Mouse (Mus musculus): ENCODE data around the gene Irf4.

Gene Irf4

DNA sequence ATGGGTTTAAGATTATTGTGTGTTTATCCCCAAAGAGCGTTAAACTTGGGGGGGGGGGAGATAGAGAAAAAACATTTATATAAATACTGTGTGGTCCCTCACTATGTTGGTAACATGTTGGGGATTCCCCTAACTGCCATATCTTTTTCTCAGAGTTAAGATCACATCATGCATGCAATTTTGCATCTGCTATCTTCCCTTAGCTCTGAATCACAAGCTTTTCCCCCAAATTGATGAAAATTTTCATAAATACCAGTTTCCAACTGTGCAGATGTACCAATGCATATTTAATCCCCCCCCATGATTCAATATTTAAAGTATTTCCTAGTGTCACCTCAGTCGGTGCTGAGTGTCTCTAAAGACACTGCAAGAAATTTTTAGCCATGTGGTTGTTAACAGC is 11.8 kb upstream of the Irf4 start:
- DNase-seq (ENCODE audit: inconsistent age in 2 of 2, low spot score in 1 of 2) = no peak

- peak in 1 of 2 experiments; percentile 35 for DNase-seq (ENCODE audit: inconsistent age in 2 of 2, low spot score in 1 of 2)
These were observed 10.7 kb upstream of the Irf4 start for GRCm38 (mm10) chr13:30738310-30738840.

- DNase-seq (ENCODE audit: inconsistent age in 2 of 2, low spot score in 1 of 2) = no peak
These were observed 7.9 kb upstream of the Irf4 start for GRCm38 (mm10) chr13:30741172-30741571.

- no peak for DNase-seq (ENCODE audit: inconsistent age in 2 of 2, low spot score in 1 of 2)
These were observed 6.5 kb upstream of the Irf4 start for GRCm38 (mm10) chr13:30742411-30742970.

GRCm38 (mm10) chr13:30745121-30745520 is 3.9 kb upstream of the Irf4 start:
- peak in 1 of 2 experiments; percentile 39 for DNase-seq (ENCODE audit: inconsistent age in 2 of 2, low spot score in 1 of 2)

- DNase-seq (ENCODE audit: inconsistent age in 2 of 2, low spot score in 1 of 2) = no peak
These were observed 2.0 kb upstream of the Irf4 start for GRCm38 (mm10) chr13:30747068-30747467.

DNA sequence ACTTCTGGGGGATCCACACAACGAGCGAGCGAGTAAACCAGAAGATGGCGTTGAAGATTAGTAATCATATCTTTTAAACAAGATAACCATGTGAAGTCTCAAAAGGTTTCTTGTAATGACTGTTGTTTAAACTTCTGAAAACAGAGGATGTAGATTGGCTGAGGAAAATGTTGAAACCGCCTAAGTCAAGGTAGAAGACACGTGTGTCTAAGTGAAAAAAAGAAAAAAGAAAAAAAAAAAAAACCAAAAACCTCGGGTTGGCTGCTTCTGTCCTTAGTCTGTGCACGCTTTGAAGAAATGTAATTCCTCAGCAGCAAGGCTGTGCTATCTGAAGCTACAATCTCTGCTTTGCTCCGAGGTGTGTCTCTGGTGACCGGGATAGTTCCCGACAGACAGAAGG is 1.5 kb upstream of the Irf4 start:
- DNase-seq (ENCODE audit: inconsistent age in 2 of 2, low spot score in 1 of 2) = no peak

GRCm38 (mm10) chr13:30748321-30748720 is 705 bp upstream of the Irf4 start:
- DNase-seq (ENCODE audit: inconsistent age in 2 of 2, low spot score in 1 of 2) = no peak

GRCm38 (mm10) chr13:30749557-30750141 is 623 bp downstream of the Irf4 start:
- DNase-seq (ENCODE audit: inconsistent age in 2 of 2, low spot score in 1 of 2) = no peak

DNA sequence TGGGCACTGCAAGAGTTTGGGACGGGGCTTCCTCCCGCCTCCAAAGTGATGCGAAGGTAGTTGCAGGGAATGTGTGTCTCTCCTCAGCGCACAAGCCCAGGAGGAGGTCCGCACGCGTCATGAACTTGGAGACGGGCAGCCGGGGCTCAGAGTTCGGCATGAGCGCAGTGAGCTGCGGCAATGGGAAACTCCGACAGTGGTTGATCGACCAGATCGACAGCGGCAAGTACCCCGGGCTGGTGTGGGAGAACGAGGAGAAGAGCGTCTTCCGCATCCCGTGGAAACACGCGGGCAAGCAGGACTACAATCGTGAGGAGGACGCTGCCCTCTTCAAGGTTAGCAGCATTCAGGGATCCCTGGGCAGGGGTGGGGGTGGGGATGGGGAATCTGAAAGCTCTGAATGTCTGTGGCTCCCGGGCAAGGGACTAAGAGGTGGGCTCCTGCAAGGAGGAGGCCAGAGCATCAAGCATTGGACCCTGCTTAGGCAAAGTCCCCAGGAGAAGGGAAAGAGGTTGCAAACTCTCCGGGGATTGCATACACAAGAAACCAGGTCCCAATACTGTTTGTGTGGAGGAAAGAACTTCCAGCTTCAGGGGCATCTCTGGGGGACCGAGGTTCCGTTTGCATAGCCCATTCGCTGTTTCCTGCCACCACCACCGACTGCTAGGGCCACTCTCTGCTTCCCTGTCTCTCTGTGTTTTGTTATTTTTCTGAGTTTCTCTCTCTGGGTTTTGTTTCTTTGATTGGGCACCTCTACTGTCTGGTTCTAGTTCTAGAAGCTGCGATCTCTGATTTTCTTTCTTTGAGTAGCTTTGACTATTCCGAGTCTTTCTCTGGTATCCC is 1.7 kb downstream of the Irf4 start:
- peak in 1 of 2 experiments; percentile 49 for DNase-seq (ENCODE audit: inconsistent age in 2 of 2, low spot score in 1 of 2)

- no peak for DNase-seq (ENCODE audit: inconsistent age in 2 of 2, low spot score in 1 of 2)
These were observed 2.2 kb downstream of the Irf4 start for GRCm38 (mm10) chr13:30751304-30751580.

GRCm38 (mm10) chr13:30752581-30753187 is 3.7 kb downstream of the Irf4 start:
- no peak for DNase-seq (ENCODE audit: inconsistent age in 2 of 2, low spot score in 1 of 2)

DNA sequence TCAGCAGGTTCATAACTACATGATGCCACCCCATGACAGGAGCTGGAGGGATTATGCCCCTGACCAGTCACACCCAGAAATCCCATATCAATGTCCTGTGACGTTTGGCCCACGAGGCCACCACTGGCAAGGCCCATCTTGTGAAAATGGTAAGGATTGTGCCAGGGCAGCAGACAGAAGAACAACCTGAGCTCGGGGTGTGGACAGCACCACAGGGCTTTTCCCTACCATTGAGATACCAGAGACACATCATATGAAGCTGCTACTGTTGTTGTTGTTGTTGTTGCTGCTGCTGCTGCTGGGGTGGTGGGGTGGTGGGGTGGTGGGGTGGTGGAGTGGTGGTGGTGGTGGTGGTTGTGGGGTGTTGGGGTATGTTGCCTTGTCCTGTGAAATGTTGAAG is 4.4 kb downstream of the Irf4 start:
- no peak for DNase-seq (ENCODE audit: inconsistent age in 2 of 2, low spot score in 1 of 2)

- DNase-seq (ENCODE audit: inconsistent age in 2 of 2, low spot score in 1 of 2) = no peak
These were observed 5.0 kb downstream of the Irf4 start for GRCm38 (mm10) chr13:30754066-30754465.

DNA sequence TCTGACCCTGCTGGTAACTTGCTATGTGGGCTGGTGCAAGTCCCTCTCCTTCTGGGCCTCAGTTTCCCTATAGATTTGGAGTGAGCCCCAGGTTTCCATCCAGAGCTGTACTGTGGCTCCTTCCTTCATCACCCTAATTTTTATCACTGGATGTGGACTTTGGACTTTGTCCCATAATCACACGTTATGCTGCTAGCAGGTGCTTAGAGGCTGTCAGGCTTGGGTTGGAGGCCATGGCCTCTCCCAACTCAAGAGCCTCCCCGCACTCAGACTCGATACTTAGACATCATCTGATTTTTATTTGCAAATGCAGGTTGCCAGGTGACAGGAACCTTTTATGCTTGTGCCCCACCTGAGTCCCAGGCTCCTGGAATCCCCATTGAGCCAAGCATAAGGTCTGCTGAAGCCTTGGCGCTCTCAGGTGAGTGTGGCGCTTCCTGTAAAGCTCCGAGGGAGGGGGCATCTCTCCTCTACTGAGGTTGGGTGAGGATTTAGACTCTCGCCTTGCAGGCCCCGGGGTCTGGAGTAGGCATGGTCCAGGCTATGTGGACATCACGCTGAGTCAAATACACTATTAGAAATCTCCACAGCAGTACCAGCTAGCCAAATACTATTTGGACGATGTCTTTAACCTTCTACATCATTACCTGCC is 5.9 kb downstream of the Irf4 start:
- no peak for DNase-seq (ENCODE audit: inconsistent age in 2 of 2, low spot score in 1 of 2)

DNA sequence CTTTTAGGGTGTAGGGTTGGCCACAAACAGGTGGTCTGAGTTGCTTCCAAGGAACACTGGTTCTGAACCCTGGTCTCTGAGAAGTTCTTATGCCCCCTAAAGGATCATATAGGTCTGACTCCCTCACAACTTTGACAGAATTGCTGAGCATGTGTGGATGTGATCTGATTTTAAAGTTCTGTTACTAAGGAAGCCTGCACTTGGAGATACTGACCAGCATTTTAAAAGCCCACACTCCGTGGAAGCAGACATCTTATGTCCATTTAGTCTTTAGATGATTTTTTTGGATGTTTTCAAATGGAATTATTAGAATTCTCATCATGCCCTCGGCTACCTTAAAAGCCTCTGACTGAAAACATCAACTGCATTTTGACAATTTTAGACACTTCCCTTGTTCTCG is 6.6 kb downstream of the Irf4 start:
- DNase-seq (ENCODE audit: inconsistent age in 2 of 2, low spot score in 1 of 2) = no peak

DNA sequence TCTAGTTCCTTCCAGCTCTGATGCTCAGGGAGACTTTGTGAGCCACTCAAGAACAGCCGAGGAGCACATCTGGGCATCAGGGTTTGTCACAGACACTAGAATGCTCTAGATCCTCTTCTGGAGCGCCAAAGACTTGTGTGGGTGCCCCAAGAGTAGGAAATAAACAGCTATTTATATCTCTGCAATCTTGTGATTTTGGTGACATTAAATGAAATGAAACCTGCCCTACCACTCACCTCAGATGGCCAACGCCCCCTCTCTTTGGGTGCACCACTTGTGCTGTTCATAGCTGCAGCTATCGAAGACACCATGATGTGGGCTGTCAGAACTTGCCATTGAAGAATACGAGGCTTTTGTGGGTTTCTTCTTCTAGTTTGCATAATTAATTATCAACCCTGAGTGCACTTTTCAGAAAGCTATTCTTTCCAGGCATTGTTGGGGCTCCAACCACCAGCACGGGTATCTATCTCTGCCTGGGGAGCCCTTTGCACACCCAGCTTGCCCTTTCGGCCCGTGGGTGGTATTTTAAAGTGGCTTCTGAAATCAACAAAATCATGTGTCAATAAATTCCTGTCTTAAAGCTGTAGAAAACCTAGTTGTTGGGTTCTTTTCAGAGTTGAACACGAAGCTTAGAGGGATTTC is 7.1 kb downstream of the Irf4 start:
- no peak for DNase-seq (ENCODE audit: inconsistent age in 2 of 2, low spot score in 1 of 2)

GRCm38 (mm10) chr13:30757264-30757900 is 8.4 kb downstream of the Irf4 start:
- DNase-seq (ENCODE audit: inconsistent age in 2 of 2, low spot score in 1 of 2) = no peak

DNA sequence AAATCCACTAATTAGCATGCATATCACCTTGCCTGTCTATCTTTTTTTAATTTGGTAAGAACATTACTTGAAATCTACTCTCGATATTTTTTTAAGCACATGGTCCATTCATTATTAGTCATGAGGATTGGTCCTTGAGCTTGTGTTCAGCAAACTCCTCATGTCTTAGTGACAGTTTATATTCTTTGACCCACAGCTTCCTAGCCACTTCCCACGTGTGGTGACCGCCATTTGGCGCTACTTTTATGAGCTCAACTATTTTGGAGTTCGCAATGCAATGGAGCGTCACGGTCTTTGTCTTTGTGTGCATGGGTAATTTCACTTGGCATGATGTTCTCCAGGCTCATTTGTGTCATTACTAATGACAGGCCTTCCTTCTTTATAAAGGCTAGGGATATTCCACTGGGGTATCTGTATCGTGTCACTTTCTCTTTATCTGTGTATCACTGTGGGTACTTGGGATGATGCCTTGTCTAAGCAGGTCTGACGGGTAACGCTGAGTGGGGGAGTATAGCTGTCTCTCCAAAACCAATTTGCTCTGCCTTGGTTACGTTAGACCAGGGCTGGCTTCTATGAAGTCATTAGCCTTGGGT is 9.9 kb downstream of the Irf4 start:
- no peak for DNase-seq (ENCODE audit: inconsistent age in 2 of 2, low spot score in 1 of 2)

All from adrenal gland, adult (tissue).